8 mouse cellular contexts compared by ENCODE assay signal in genomic region chr9:75313832-75314516, GRCm38 (mm10). TPM values are rescaled to one million over a fixed set of nuclear protein-coding genes. Genes with fewer than 3 reads are reported as not detected.
A peak's percentile ranks its signal among the peaks of the same experiment; 100 is the strongest.
DNase-seq lines count a peak whose midpoint lies in the region; ATAC-seq and TF ChIP-seq lines count a peak whose summit lies in the region.

No protein-coding gene starts in this region.

- H3K9ac ChIP-seq in embryonic facial prominence, embryonic 15.5 days, result peak overlapping the region; percentile 48
- peak overlapping the region; percentile 86 for H3K9ac ChIP-seq in heart, embryonic 13.5 days
- H3K9ac ChIP-seq in liver, embryonic 14.5 days (replicated peaks), result peak overlapping the region; percentile 15
- H3K9ac ChIP-seq in neural tube, embryonic 11.5 days (ENCODE audit: low read length), result peak overlapping the region; percentile 75
- peak overlapping the region; percentile 70 for H3K9ac ChIP-seq in stomach, postnatal 0 days (ENCODE audit: low read length)

- H3K9me3 ChIP-seq in embryonic facial prominence, embryonic 15.5 days (replicated peaks), result no peaks in the 10 kb centered on the region
- H3K9me3 ChIP-seq in heart, embryonic 13.5 days, result no peaks in the 10 kb centered on the region
- H3K9me3 ChIP-seq in liver, embryonic 14.5 days (ENCODE audit: control insufficient read depth, low read length), result no peaks in the 10 kb centered on the region
- no peaks in the 10 kb centered on the region for H3K9me3 ChIP-seq in neural tube, embryonic 11.5 days (ENCODE audit: control insufficient read depth, low read length)
- no peaks in the 10 kb centered on the region for H3K9me3 ChIP-seq in stomach, postnatal 0 days (ENCODE audit: control insufficient read depth, low read length)

- WGBS in bone marrow, adult 2 months, result 2% methylated on average over 52 of the region's 52 CpGs
- under 1% methylated on average over 51 of the region's 52 CpGs for WGBS in embryonic facial prominence, embryonic 15.5 days
- 1% methylated on average over 50 of the region's 52 CpGs for WGBS in heart, embryonic 13.5 days
- 2% methylated on average over 51 of the region's 52 CpGs for whole genome bisulfite sequencing in liver, embryonic 14.5 days (ENCODE audit: insufficient replicate concordance)
- WGBS in neural tube, embryonic 11.5 days, result 0% methylated on average over 52 of the region's 52 CpGs
- WGBS in stomach, postnatal 0 days, result 1% methylated on average over 52 of the region's 52 CpGs

- no peak for TF ChIP-seq CTCF in bone marrow, adult 2 months (IDR thresholded peaks at IDR 0.05; ENCODE audit: control insufficient read depth, insufficient read depth, low read length)
- TF ChIP-seq CTCF in liver, embryonic 14.5 days (IDR thresholded peaks at IDR 0.05; ENCODE audit: low read depth), result no peak
- peak; percentile 31; the same call in 1 of the 2 replicates for TF ChIP-seq CTCF in stomach, postnatal 0 days (IDR thresholded peaks at IDR 0.05; ENCODE audit: low read depth)

- peaks cover 2% of the 10 kb centered on the region for H3K4me1 ChIP-seq in bone marrow, adult 2 months (ENCODE audit: control insufficient read depth, insufficient read depth, low read length)
- peaks cover 21% of the 10 kb centered on the region for H3K4me1 ChIP-seq in embryonic facial prominence, embryonic 15.5 days
- H3K4me1 ChIP-seq in heart, embryonic 13.5 days, result peaks cover 24% of the 10 kb centered on the region
- no peaks in the 10 kb centered on the region for H3K4me1 ChIP-seq in liver, embryonic 14.5 days (replicated peaks; ENCODE audit: control insufficient read depth in 2 of 2, insufficient read depth in 2 of 2, low read length in 1 of 2)
- H3K4me1 ChIP-seq in neural tube, embryonic 11.5 days (ENCODE audit: control insufficient read depth, insufficient read depth, low read length), result peaks cover 9% of the 10 kb centered on the region
- no peaks in the 10 kb centered on the region for H3K4me1 ChIP-seq in stomach, postnatal 0 days (replicated peaks; ENCODE audit: control insufficient read depth, insufficient read depth)

- H3K36me3 ChIP-seq in embryonic facial prominence, embryonic 15.5 days, result no peaks in the 10 kb centered on the region
- peaks cover 7% of the 10 kb centered on the region for H3K36me3 ChIP-seq in heart, embryonic 13.5 days
- no peaks in the 10 kb centered on the region for H3K36me3 ChIP-seq in liver, embryonic 14.5 days (replicated peaks; ENCODE audit: control insufficient read depth, insufficient read depth, low read depth)
- H3K36me3 ChIP-seq in neural tube, embryonic 11.5 days (ENCODE audit: control insufficient read depth, insufficient read depth, low read length), result no peaks in the 10 kb centered on the region
- H3K36me3 ChIP-seq in stomach, postnatal 0 days (ENCODE audit: control insufficient read depth, insufficient read depth, low read length), result no peaks in the 10 kb centered on the region

- TF ChIP-seq POLR2A in bone marrow, adult 2 months (IDR thresholded peaks at IDR 0.05; ENCODE audit: borderline replicate concordance, control insufficient read depth, low read depth, low read length), result no peak

- H3K27ac ChIP-seq in bone marrow, adult 2 months (ENCODE audit: control insufficient read depth, insufficient read depth, low read depth, low read length, poor library complexity), result no peak overlapping the region
- H3K27ac ChIP-seq in embryonic facial prominence, embryonic 15.5 days (replicated peaks), result peak overlapping the region; percentile 81
- H3K27ac ChIP-seq in heart, embryonic 13.5 days (replicated peaks), result peak overlapping the region; percentile 88
- H3K27ac ChIP-seq in liver, embryonic 14.5 days, result no peak overlapping the region
- peak overlapping the region; percentile 72 for H3K27ac ChIP-seq in neural tube, embryonic 11.5 days (ENCODE audit: low read depth, low read length)
- H3K27ac ChIP-seq in stomach, postnatal 0 days (replicated peaks), result peak overlapping the region; percentile 84

- peak; percentile 88 for ATAC-seq in embryonic facial prominence, embryonic 15.5 days (ENCODE audit: insufficient number of reproducible peaks, low FRiP score, low TSS enrichment, low read depth)
- ATAC-seq in heart, embryonic 13.5 days (ENCODE audit: extremely low read depth, insufficient number of reproducible peaks, low FRiP score, low TSS enrichment), result peak; percentile 84
- ATAC-seq in liver, embryonic 14.5 days (ENCODE audit: insufficient read depth), result peak; percentile 74
- peak; percentile 88 for ATAC-seq in neural tube, embryonic 11.5 days (ENCODE audit: insufficient read depth, low FRiP score, low TSS enrichment)
- peak; percentile 68 for ATAC-seq in stomach, postnatal 0 days (ENCODE audit: low FRiP score, low TSS enrichment)

- H3K4me2 ChIP-seq in embryonic facial prominence, embryonic 15.5 days (replicated peaks), result peak overlapping the region; percentile 71
- peak overlapping the region; percentile 94 for H3K4me2 ChIP-seq in heart, embryonic 13.5 days
- H3K4me2 ChIP-seq in liver, embryonic 14.5 days (ENCODE audit: low read depth), result peak overlapping the region; percentile 81
- peak overlapping the region; percentile 90 for H3K4me2 ChIP-seq in neural tube, embryonic 11.5 days (ENCODE audit: low read depth)
- peak overlapping the region; percentile 76 for H3K4me2 ChIP-seq in stomach, postnatal 0 days (replicated peaks; ENCODE audit: low read depth)

- H3K4me3 ChIP-seq in bone marrow, adult 2 months (replicated peaks; ENCODE audit: control insufficient read depth, low read depth, low read length), result peak overlapping the region; percentile 94
- H3K4me3 ChIP-seq in embryonic facial prominence, embryonic 15.5 days (replicated peaks), result peak overlapping the region; percentile 73
- H3K4me3 ChIP-seq in heart, embryonic 13.5 days, result peak overlapping the region; percentile 84
- peak overlapping the region; percentile 56 to 57 for H3K4me3 ChIP-seq in liver, embryonic 14.5 days (ENCODE audit: insufficient read depth in 1 of 2, low read depth in 2 of 2, low read length in 2 of 2)
- peak overlapping the region; percentile 70 for H3K4me3 ChIP-seq in neural tube, embryonic 11.5 days (ENCODE audit: low read depth, low read length)
- peak overlapping the region; percentile 69 for H3K4me3 ChIP-seq in stomach, postnatal 0 days (ENCODE audit: low read depth, low read length)

- H3K27me3 ChIP-seq in embryonic facial prominence, embryonic 15.5 days, result no peaks in the 10 kb centered on the region
- no peaks in the 10 kb centered on the region for H3K27me3 ChIP-seq in heart, embryonic 13.5 days (replicated peaks)
- no peaks in the 10 kb centered on the region for H3K27me3 ChIP-seq in liver, embryonic 14.5 days (ENCODE audit: control insufficient read depth, insufficient read depth, low read length)
- H3K27me3 ChIP-seq in neural tube, embryonic 11.5 days (ENCODE audit: control insufficient read depth, insufficient read depth, low read length), result no peaks in the 10 kb centered on the region
- no peaks in the 10 kb centered on the region for H3K27me3 ChIP-seq in stomach, postnatal 0 days (ENCODE audit: control insufficient read depth, insufficient read depth, low read length)

- TF ChIP-seq EP300 in liver, embryonic 14.5 days (IDR thresholded peaks at IDR 0.05; ENCODE audit: low read depth), result no peak
- TF ChIP-seq EP300 in stomach, postnatal 0 days (optimal IDR thresholded peaks at IDR 0.05), result no peak

- DNase-seq in B cell, adult 2 months, result peak; percentile 78 to 79
- peak; percentile 89 for DNase-seq in kidney, postnatal 10 days
- DNase-seq in liver, embryonic 14.5 days (ENCODE audit: low read depth in 3 of 3, low spot score in 3 of 3), result peak in 1 of 3 experiments; percentile 11
- DNase-seq in neural tube, embryonic 11.5 days (ENCODE audit: low spot score), result peak; percentile 87
- DNase-seq in stomach, postnatal 0 days (ENCODE audit: low spot score), result peak; percentile 82

RNA-seq across cellular contexts. Expression of gene Gnb5, which starts 7.9 kb away (rescaled TPM):
- polyA plus RNA-seq in bone marrow, adult 2 months (2011; ENCODE audit: insufficient read depth, insufficient read length, low replicate concordance, missing spikeins), result 5.2 TPM in 1 of 2 replicates, not detected in the other
- polyA plus RNA-seq in embryonic facial prominence, embryonic 15.5 days (2015; fragmentation: Nextera tagmentation; extraction: Ambion mirVana), result 28.0 and 28.6 TPM in 2 replicates
- polyA plus RNA-seq in heart, embryonic 13.5 days (2015; fragmentation: Nextera tagmentation; extraction: Ambion mirVana), result 47.6 and 55.3 TPM in 2 replicates
- polyA plus RNA-seq in liver, embryonic 14.5 days (2012; rRNA removed), result 0.89 and 1.1 TPM in 2 replicates
- polyA plus RNA-seq in liver, embryonic 14.5 days (2014; fragmentation: Nextera tagmentation; extraction: Ambion mirVana), result 1.2 TPM in 2 replicates
- 34.2 and 34.7 TPM in 2 replicates for polyA plus RNA-seq in neural tube, embryonic 11.5 days (2014; fragmentation: Nextera tagmentation; extraction: Ambion mirVana)
- 16.1 and 17.5 TPM in 2 replicates for polyA plus RNA-seq in stomach, postnatal 0 days (2015; fragmentation: Nextera tagmentation; extraction: Ambion mirVana)

RNA-seq across cellular contexts. Expression of gene Bcl2l10, which starts 33.6 kb away (rescaled TPM):
- not detected in 2 replicates for polyA plus RNA-seq in bone marrow, adult 2 months (2011; ENCODE audit: insufficient read depth, insufficient read length, low replicate concordance, missing spikeins)
- not detected in 2 replicates for polyA plus RNA-seq in embryonic facial prominence, embryonic 15.5 days (2015; fragmentation: Nextera tagmentation; extraction: Ambion mirVana)
- not detected in 2 replicates for polyA plus RNA-seq in heart, embryonic 13.5 days (2015; fragmentation: Nextera tagmentation; extraction: Ambion mirVana)
- polyA plus RNA-seq in liver, embryonic 14.5 days (2012; rRNA removed), result not detected in 2 replicates
- not detected in 2 replicates for polyA plus RNA-seq in liver, embryonic 14.5 days (2014; fragmentation: Nextera tagmentation; extraction: Ambion mirVana)
- polyA plus RNA-seq in neural tube, embryonic 11.5 days (2014; fragmentation: Nextera tagmentation; extraction: Ambion mirVana), result not detected in 2 replicates
- not detected in 2 replicates for polyA plus RNA-seq in stomach, postnatal 0 days (2015; fragmentation: Nextera tagmentation; extraction: Ambion mirVana)

Comparison
In these comparisons a context has a peak if more than half of its experiments do, and no peak if none do; other contexts are left out.
1. H3K27ac ChIP-seq: peak in embryonic facial prominence, embryonic 15.5 days (single experiment), heart, embryonic 13.5 days (single experiment), neural tube, embryonic 11.5 days (single experiment) and stomach, postnatal 0 days (single experiment); none in bone marrow, adult 2 months (single experiment) and liver, embryonic 14.5 days (single experiment).
2. H3K9ac ChIP-seq: peak in every context shown above with its lines; median percentile 86 in heart, embryonic 13.5 days; 75 in neural tube, embryonic 11.5 days; 70 in stomach, postnatal 0 days; 48 in embryonic facial prominence, embryonic 15.5 days; 15 in liver, embryonic 14.5 days.
3. Peak in every context shown above with its lines, with median percentiles within 50 percentile points of each other: H3K4me3 ChIP-seq, ATAC-seq and H3K4me2 ChIP-seq.